Comparison of ENCODE assay signal across 20 mouse cellular contexts in the genomic region with DNA sequence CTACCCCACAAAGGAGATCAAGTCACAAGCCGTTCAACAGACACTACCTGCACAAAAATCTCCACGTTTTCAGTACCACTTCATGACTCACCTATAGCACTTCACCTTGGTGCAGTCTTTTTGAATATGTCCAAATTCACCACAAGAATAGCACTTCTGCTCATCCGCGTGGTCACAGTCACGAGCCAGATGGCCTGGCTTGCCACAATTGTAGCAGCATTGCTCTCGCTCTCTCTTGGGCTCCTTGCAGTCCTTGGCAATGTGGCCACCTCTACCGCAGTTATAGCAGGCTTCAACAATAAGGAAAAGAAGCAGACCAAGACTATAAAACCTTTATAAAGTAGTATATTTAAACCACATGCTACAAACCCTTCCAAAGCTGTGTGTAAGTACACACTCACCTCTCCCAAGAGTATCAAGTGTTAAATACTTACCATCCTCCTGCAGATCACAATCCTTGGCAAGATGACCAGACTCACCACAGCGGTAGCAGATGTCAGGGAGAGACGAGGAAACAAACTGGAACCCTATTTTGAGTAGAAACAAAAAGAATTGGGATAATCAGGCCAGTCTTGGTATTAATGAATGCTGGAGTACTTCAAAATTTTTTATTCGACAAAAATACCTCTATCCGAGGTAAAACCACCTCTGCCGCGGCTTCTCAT. TPM values are rescaled to one million over a fixed set of nuclear protein-coding genes. Genes with fewer than 3 reads are reported as not detected.
DNase-seq lines count a peak whose midpoint lies in the region; ATAC-seq lines count a peak whose summit lies in the region.
"Had no signal": no experiment of that assay in that cellular context is flagged by ENCODE, and none has a peak within 500 bp of the region (broad histone marks: within the 10 kb centered on the region; RNA-seq: fewer than 3 reads in every experiment).

No protein-coding gene starts in this region.

- H3K27ac ChIP-seq in kidney, embryonic 15.5 days = no peak overlapping the region
- H3K27ac ChIP-seq: embryonic facial prominence, embryonic 10.5 days; heart, embryonic 10.5 days; hindbrain, embryonic 12.5 days had no signal

- peaks cover 74% of the 10 kb centered on the region for H3K36me3 ChIP-seq in kidney, embryonic 15.5 days

- H3K9ac ChIP-seq in kidney, embryonic 15.5 days = no peak overlapping the region
- H3K9ac ChIP-seq: hindbrain, embryonic 12.5 days had no signal

- 93% methylated on average over 13 of the region's 13 CpGs for WGBS in kidney, embryonic 15.5 days

- H3K4me3 ChIP-seq in kidney, embryonic 15.5 days (replicated peaks) = no peak overlapping the region
- H3K4me3 ChIP-seq: embryonic facial prominence, embryonic 10.5 days; heart, embryonic 10.5 days; hindbrain, embryonic 12.5 days had no signal

- H3K9me3 ChIP-seq in kidney, embryonic 15.5 days (replicated peaks) = no peaks in the 10 kb centered on the region
- H3K9me3 ChIP-seq: embryonic facial prominence, embryonic 10.5 days; heart, embryonic 10.5 days; hindbrain, embryonic 12.5 days had no signal

- H3K4me1 ChIP-seq in kidney, embryonic 15.5 days = peaks cover 20% of the 10 kb centered on the region

- DNase-seq in cerebellum, adult 11-12 months = peak; percentile 72
- DNase-seq in cerebellum, postnatal 4 days (ENCODE audit: low spot score in 2 of 2) = no peak
- peak; percentile 62 to 75 for DNase-seq in cerebellum, adult 18-20 months
- peak; percentile 77 for DNase-seq in cerebellum, adult 9-11 months
- peak; percentile 61 to 65 for DNase-seq in cerebellum, postnatal 36 days
- DNase-seq in kidney, adult 11 months = no peak
- DNase-seq: adrenal gland, postnatal 14 days; gastrocnemius, postnatal 10 days; heart, adult 18-20 months; heart, postnatal 10 days; heart, postnatal 4 days had no signal

- no peak overlapping the region for H3K4me2 ChIP-seq in kidney, embryonic 15.5 days
- H3K4me2 ChIP-seq: hindbrain, embryonic 12.5 days had no signal

- no peaks in the 10 kb centered on the region for H3K27me3 ChIP-seq in kidney, embryonic 15.5 days
- H3K27me3 ChIP-seq: hindbrain, embryonic 12.5 days had no signal

- ATAC-seq in kidney, embryonic 15.5 days (replicated peaks; ENCODE audit: low FRiP score) = no peak
- ATAC-seq: activated CD4-positive, CD25-positive, alpha-beta regulatory T cell, adult 4 months; forebrain, embryonic 14.5 days; hindbrain, embryonic 16.5 days; inflammation-experienced regulatory T-cells, adult 6 months; intestine, postnatal 0 days had no signal

RNA-seq across cellular contexts. Expression of a gene that starts 5.7 kb away (rescaled TPM):
- 1,107 and 1,171 TPM in 2 replicates for polyA plus RNA-seq in kidney, embryonic 15.5 days (2015; fragmentation: Nextera tagmentation; extraction: Ambion mirVana)

RNA-seq across cellular contexts. Expression of a gene that starts 6.6 kb away (rescaled TPM):
- 57.3 and 62.9 TPM in 2 replicates for polyA plus RNA-seq in kidney, embryonic 15.5 days (2015; fragmentation: Nextera tagmentation; extraction: Ambion mirVana)

RNA-seq across cellular contexts. Expression of a gene that starts 9.6 kb away (rescaled TPM):
- 2.3 and 3.9 TPM in 2 replicates for polyA plus RNA-seq in kidney, embryonic 15.5 days (2015; fragmentation: Nextera tagmentation; extraction: Ambion mirVana)

RNA-seq across cellular contexts. Expression of a gene that starts 33.2 kb away (rescaled TPM):
- 12.6 and 12.7 TPM in 2 replicates for polyA plus RNA-seq in kidney, embryonic 15.5 days (2015; fragmentation: Nextera tagmentation; extraction: Ambion mirVana)

RNA-seq across cellular contexts. Expression of a gene that starts 42.5 kb away (rescaled TPM):
- polyA plus RNA-seq in kidney, embryonic 15.5 days (2015; fragmentation: Nextera tagmentation; extraction: Ambion mirVana) = 159 and 164 TPM in 2 replicates

Comparison
In these comparisons a context has a peak if more than half of its experiments do, and no peak if none do; other contexts are left out.
1. DNase-seq: peak in cerebellum, adult 11-12 months (single experiment), cerebellum, adult 18-20 months (2 of 2), cerebellum, adult 9-11 months (single experiment) and cerebellum, postnatal 36 days (2 of 2); none in cerebellum, postnatal 4 days (0 of 2) and kidney, adult 11 months (single experiment).